Mouse (Mus musculus): ENCODE data around the gene Mis18bp1.
"Not testable (repeated sequence)": the region's sequence is repeated elsewhere in the genome, so short reads cannot be mapped to it uniquely, and the experiment has no call there.

Mis18bp1 gene

DNA sequence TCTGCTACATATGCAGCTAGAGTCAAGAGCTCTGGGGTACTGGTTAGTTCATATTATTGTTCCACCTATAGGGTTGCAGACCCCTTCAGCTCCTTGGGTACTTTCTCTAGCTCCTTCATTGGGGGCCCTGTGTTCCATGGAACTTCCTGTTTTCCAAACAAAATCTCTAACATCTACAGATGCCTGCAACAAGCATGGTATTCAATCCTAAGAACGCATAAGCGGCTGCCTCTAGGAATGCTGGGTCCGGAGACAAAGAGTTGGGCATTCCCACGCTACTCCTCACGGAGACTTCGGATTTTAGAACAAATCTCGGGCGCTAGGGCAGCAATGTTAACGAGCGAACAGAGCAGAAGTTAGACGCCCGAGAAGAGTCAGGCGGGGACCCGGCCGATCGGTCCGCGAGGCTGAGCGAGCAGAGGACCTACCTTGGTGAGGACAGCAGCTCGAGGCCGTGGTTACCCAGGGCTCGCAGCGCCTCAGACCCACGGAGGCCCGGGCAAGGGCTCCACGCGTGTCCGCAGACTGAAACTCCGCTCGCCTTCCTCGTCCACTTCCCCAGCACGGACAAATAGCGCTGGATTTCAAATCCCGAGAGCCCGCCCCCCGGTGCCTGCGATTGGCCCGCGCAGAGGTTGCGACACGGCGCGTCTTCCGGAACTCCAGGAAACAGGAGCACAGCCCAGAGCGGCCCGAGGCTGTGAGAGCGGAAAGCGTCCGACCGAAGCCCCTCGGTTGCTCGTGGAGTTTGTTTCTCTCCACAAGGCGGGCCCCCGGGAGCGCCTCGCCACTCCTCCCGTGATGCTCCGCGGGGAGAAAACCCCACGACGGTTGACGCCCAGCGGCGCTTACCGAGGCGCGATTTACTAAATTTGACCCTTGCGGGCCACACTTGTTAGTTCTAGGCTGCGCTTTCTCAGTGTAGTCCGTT lies at the start of gene Mis18bp1:
Gene Mis18bp1, minus strand, starts transcription at position 584 of the 931 bp plus-strand sequence.
- DNase-seq = peak; percentile 95 to 97

DNA sequence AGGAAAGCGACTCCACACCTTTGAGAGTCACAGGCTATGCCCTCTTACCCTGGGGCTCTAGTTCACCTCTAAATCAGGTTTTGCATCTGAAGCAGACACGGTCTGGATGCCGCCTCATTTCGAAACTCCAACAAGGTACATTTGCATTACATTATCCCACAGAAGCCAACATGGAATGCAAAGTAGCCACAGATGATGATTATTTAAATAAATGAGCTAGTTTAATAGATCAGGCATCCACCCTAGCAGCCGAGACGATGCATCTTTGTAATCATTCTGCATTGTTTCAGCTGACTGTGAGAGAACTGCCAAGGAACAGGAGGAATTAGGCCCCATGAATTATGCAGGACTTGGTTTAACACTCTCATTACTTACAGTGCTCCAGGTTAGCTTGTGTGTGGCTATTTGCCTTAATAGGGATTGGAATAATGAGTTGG lies 44.0 kb upstream of the Mis18bp1 start:
- peak; percentile 3 to 26 for DNase-seq

DNA sequence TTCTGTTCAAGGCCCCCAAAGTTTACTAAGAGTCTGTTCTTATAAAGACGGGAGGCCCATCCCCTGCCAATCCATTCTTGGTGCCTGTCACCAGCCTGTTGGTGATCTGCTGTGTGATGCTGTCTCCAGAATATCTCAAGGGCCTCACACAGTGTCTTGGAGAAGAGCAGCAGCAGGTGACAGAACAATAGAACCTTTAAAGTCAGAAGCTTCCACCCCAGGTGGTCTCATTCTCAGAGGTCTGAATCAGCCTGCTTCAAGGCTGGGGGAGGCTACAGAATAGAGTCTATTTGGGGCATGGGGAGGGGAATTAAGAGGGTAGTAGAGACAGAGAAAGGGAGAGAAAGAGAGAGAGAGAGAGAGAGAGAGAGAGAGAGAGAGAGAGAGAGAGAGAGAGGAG lies 34.0 kb upstream of the Mis18bp1 start:
- DNase-seq = no peak

DNA sequence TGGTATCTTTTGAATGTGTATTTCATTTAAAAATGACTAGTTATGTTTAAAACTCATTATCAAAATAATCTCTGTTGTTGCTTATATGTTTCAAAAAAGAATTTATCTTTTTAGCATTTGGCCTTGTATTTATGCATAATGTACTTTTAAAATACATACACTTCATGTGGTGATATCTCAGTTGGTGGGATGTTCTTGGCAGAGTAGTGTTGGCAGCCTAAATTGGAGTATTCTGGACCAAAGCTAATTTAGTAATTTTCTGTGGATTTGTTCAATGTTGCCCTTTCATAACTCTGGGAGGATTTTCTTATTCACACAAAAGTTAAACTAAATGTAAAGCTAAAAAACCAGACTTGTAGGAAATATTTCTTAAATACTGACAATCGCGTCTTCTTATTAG lies 29.4 kb upstream of the Mis18bp1 start:
- no peak for DNase-seq

DNA sequence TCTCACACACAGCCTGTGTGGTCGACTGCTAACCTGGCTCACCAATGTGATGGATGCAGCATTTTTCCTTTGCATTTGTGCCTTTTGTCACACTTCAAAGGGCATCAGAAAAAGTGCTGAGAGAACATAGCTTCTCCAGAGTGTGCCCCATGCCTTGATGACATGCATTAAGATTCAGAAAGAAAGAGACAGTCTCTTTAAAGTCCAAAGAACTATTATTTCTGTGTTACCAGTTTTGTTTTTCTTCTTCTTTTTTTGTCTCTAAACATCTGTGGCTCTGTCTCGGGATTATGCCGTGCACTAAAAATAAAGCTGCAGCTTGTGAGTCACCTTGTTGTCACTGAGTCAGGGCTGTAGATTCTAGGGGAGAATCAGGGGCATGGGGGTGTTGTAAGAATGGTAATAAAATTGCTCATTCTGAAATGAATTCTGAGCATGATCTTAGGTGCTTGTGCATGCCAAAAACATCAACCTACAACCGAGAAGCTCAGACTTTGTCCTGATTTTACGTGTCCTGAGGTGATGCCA lies 21.7 kb upstream of the Mis18bp1 start:
- no peak for DNase-seq

DNA sequence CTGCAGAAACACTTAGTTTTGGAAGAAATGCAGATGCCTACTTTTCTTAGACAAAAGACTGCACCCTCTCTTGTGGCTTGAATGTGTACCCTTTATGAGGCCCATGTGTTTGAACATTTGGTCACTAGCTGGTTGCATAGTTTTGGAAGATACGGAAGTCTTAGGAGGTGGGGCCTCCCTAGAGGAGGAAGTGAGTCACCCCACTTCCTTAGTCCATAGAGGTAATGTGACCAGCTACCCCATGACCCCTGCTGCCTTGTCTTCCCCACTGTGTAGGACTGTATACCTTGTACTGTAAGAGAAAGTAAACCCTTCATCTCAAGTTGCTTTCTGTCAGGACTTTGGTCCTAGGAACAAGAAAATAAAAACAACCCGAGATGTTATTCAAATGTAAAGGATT lies 16.8 kb upstream of the Mis18bp1 start:
- no peak for DNase-seq

GRCm38 (mm10) chr12:65187365-65187764 lies 15.0 kb upstream of the Mis18bp1 start:
- peak; percentile 4 to 24 for DNase-seq

DNA sequence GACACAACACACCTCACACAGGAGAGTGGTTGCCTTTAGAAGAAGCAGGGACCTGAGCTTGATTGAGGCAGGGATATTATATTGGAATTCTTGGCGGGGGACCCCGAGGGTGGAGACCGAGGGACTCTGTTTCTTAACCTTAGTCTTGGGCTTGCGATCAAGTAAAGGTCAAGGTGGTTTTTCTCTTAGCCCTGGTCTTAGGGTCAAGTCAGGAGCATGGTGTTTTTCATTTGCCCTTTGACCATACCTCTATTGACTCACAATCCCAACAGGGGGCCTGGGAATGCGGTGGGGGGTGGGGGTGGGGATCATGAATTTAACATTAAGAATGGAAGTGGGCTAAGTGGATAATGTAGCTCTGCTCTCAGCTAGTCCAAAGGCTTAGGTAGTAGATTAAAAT lies 1.3 kb upstream of the Mis18bp1 start:
- DNase-seq = no peak

GRCm38 (mm10) chr12:65172959-65173358 lies 555 bp upstream of the Mis18bp1 start:
- peak; percentile 55 to 71 for DNase-seq

- DNase-seq = not testable (repeated sequence)
These were observed 36.3 kb downstream of the Mis18bp1 start for GRCm38 (mm10) chr12:65136121-65136520.

DNA sequence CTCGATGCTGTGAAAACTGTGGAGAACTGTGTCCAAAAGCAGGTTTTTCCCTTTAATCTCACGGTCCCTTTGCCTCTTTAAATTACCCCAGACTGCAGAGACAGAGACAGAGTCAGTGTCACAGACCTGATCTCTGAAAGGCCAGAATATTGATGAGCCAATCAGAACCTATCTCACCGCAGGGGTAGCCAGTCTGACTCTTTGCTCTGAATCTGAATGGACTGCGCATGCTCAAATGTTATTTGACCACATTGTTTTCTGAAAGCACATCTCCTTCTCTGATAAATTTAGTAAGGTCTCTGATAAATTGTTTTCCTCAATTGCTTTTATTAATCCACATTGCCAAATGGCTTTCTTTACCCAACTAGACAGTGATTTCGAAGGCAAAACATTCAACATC lies 53.0 kb downstream of the Mis18bp1 start:
- DNase-seq = no peak

- no peak for DNase-seq
These were observed 53.4 kb downstream of the Mis18bp1 start for GRCm38 (mm10) chr12:65118968-65119367.

DNA sequence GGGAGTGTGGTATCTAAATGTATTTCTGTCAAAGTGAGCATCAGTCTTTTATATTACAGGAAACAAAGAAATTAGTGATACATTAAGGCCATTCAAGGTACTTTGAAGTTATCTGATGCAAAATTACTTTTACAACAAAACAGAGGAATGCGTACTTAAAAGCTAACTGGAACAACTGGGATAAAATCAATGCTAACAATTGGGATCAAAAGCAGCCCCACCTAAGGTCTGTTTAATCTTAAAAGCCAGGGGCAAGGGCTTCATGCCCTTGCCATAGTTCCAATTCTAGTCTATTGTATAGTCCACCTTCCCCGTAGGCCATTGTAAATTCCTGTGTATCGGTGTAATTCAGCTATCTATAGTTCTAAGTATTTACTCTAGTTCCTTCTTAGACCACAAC lies 57.4 kb downstream of the Mis18bp1 start:
- DNase-seq = not testable (repeated sequence)

DNA sequence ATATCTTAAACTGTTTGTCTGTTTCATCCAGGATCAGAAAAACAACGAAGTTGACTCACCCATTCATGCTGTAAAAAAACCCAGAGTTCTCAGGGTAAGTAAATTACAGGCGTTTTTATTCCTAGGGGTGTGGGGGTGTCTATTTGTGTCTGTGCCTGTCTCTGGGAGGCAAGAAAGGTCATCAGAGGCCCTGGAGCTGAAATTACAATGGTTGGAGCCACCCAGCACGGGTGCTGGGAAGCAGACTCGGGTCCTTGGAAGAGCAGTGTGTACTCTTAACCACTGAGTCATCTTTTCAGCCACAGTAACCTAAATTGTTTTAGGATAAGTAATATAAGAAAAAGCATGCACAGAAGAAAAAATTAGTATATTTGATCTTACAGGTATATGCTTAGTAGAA lies 58.5 kb downstream of the Mis18bp1 start:
- no peak for DNase-seq

GRCm38 (mm10) chr12:65112811-65113210 lies 59.6 kb downstream of the Mis18bp1 start:
- DNase-seq = no peak

- DNase-seq = no peak
These were observed 60.9 kb downstream of the Mis18bp1 start for GRCm38 (mm10) chr12:65111503-65111902.

- no peak for DNase-seq
These were observed 63.7 kb downstream of the Mis18bp1 start for GRCm38 (mm10) chr12:65108746-65109145.
